Mouse (Mus musculus): ENCODE results near the gene Tnfrsf4. TPM values are rescaled to one million over a fixed set of nuclear protein-coding genes. Genes with fewer than 3 reads are reported as not detected.

Tnfrsf4 gene
- polyA plus RNA-seq (2015; fragmentation: Nextera tagmentation; extraction: Ambion mirVana) = 0.57 TPM in 2 replicates

- Histone ChIP-seq H3K27ac (no peak within 1 kb of the TSS), H3K4me3 (replicated peaks) (no peak within 1 kb of the TSS), H3K36me3 (peaks cover 65% of the 10 kb centered on the region), H3K9me3 (no peaks in the 10 kb centered on the region), H3K4me1 (replicated peaks) (no peaks in the 10 kb centered on the region), H3K27me3 (no peaks in the 10 kb centered on the region), H3K4me2 (replicated peaks) (no peak within 1 kb of the TSS), H3K9ac (replicated peaks) (no peak within 1 kb of the TSS)
- WGBS = 87% methylated on average over 8 of the region's 8 CpGs
- ATAC-seq = no peak
Measured at GRCm38 (mm10) chr4:156013637-156014036, at the start of gene Tnfrsf4. TSS of gene Tnfrsf4 (plus strand) at chr4:156013843.

GRCm38 (mm10) chr4:155964396-155964795, 49.2 kb upstream of the Tnfrsf4 start:
- H3K4me1 ChIP-seq (replicated peaks) = peaks cover 19% of the 10 kb centered on the region
- no peak overlapping the region for H3K27ac ChIP-seq
- no peak overlapping the region for H3K9ac ChIP-seq (replicated peaks)
- H3K36me3 ChIP-seq = peaks cover 26% of the 10 kb centered on the region
- H3K9me3 ChIP-seq = no peaks in the 10 kb centered on the region
- no peak overlapping the region for H3K4me2 ChIP-seq (replicated peaks)
- no peak overlapping the region for H3K4me3 ChIP-seq (replicated peaks)
- ATAC-seq = no peak
- H3K27me3 ChIP-seq = no peaks in the 10 kb centered on the region
- WGBS = 95% methylated on average over 11 of the region's 11 CpGs

DNA sequence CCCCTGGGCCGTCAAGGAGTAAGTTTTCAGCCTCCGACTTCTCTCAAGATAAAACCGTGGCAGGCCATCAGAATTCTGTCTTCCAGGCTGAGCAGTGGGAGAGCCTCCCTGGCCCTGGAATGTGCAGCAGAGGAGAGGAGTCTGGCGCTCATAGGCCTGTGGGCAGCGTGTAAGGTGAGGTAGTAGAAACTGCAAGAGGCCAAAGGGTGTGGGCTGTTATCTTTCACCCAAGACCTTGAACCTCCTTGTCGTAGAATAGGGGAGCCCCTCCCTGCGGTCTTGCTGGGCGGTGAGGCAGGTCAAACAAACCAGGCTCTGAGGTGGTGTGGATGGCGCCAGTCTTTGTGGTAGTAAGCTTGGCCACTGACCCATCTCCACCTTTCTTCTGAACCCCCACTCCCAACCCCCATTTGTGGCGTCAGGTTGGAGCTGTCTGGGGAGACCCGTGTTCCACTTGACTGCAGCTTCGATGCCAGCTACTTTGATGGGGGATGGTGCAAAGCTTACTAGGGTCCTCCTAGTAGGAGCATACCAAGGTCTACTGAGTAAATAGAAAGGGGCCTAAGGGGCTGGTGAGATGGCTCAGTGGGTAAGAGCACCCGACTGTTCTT, 44.5 kb upstream of the Tnfrsf4 start:
- no peak overlapping the region for H3K4me2 ChIP-seq (replicated peaks)
- H3K27ac ChIP-seq = no peak overlapping the region
- H3K27me3 ChIP-seq = no peaks in the 10 kb centered on the region
- no peaks in the 10 kb centered on the region for H3K9me3 ChIP-seq
- no peak overlapping the region for H3K4me3 ChIP-seq (replicated peaks)
- no peaks in the 10 kb centered on the region for H3K4me1 ChIP-seq (replicated peaks)
- H3K36me3 ChIP-seq = peaks cover 25% of the 10 kb centered on the region
- H3K9ac ChIP-seq (replicated peaks) = no peak overlapping the region
- 85% methylated on average over 13 of the region's 13 CpGs for WGBS
- no peak for ATAC-seq

DNA sequence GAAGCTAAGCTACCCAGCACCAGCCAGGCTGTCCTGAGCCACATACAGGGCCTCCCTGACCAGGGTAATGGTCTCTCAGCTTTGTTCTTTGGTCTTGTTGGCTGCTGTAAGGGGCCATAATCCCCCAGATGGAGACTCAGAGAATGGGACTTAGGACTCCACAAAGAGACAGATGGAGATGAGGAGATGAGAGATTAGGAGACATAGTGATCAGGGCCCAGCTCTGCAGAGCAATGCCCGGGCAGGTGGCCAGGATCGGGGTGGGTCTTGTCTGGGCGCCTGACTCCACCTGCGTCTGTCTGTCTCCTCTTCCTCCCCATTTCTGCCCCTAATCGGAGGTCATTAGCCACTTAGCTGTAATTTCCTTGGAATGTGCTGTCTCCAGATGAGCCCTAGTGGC, 43.4 kb upstream of the Tnfrsf4 start:
- ATAC-seq = no peak
- 79% methylated on average over 5 of the region's 5 CpGs for WGBS
- Histone ChIP-seq H3K27me3 (no peaks in the 10 kb centered on the region), H3K4me1 (replicated peaks) (no peaks in the 10 kb centered on the region), H3K4me3 (replicated peaks) (no peak overlapping the region), H3K9me3 (no peaks in the 10 kb centered on the region), H3K36me3 (peaks cover 14% of the 10 kb centered on the region), H3K27ac (no peak overlapping the region), H3K9ac (replicated peaks) (0 out of 2 replicates have a peak overlapping the region, but pooled peaks have one; percentile 7), H3K4me2 (replicated peaks) (no peak overlapping the region)

DNA sequence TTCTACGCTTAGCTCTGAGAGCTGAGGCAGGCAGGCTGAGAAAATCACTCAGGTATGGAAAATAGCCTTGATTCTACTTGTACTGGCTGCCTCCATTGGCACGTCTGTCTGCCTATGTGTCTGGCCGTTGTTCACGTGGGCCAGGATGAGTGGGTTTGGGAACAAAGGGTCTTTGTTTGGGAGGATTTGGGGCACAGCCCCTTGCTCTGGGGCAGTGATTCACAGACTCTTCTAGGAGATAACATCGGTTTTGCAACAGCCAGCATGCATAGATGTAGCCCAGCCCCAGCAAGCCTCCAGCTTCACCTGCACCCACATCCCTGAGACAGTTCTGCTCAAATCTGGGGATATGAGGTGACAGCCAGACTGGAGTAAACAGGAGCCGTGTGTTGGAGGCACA, 41.0 kb upstream of the Tnfrsf4 start:
- no peaks in the 10 kb centered on the region for H3K4me1 ChIP-seq (replicated peaks)
- no peak for ATAC-seq
- H3K27me3 ChIP-seq = no peaks in the 10 kb centered on the region

GRCm38 (mm10) chr4:155973239-155973638, 40.4 kb upstream of the Tnfrsf4 start:
- no peak overlapping the region for H3K4me2 ChIP-seq (replicated peaks)
- H3K4me3 ChIP-seq (replicated peaks) = no peak overlapping the region
- no peak overlapping the region for H3K27ac ChIP-seq
- H3K27me3 ChIP-seq = no peaks in the 10 kb centered on the region
- H3K9me3 ChIP-seq = peaks cover 4% of the 10 kb centered on the region; the same call in 1 of the 2 replicates
- H3K36me3 ChIP-seq = no peaks in the 10 kb centered on the region
- 78% methylated on average over 2 of the region's 2 CpGs for WGBS
- no peak overlapping the region for H3K9ac ChIP-seq (replicated peaks)
- no peaks in the 10 kb centered on the region for H3K4me1 ChIP-seq (replicated peaks)
- no peak for ATAC-seq

More for the DNA sequence above, 41.0 kb upstream of the Tnfrsf4 start:
- H3K36me3 ChIP-seq = no peaks in the 10 kb centered on the region
- peaks cover 4% of the 10 kb centered on the region; the same call in 1 of the 2 replicates for H3K9me3 ChIP-seq
- H3K9ac ChIP-seq (replicated peaks) = no peak overlapping the region; the same call in 1 of the 2 replicates
- H3K4me3 ChIP-seq (replicated peaks) = no peak overlapping the region
- WGBS = 44% methylated on average over 6 of the region's 6 CpGs
- no peak overlapping the region for H3K4me2 ChIP-seq (replicated peaks)
- no peak overlapping the region for H3K27ac ChIP-seq

DNA sequence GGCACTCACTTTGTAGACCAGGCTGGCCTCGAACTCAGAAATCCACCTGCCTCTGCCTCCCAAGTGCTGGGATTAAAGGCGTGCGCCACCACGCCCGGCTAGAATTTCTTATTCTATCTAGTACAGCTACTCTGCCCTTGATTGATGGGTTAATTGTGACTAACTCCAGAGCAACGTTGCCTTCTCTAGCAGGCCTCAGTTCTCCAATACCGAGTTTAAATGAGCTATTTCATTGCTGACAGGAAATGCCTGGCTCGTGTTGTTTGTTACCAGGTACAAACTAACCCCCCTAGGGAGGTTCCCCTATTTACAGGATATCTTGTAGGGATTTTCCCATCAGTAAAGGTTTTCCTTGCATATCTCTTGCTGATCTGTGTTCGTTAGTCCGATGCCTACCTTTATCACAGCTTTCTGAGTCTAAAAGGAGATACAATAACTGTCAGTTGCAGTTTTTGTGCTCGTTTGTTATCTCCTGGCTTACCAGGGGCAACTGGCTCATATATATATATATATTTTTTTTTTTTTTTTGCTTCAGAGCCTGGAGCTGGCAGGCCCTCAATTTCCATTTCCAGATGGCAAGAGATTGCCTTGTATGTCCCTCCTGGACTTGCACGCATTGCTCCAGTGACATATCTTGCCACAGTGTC, 32.1 kb upstream of the Tnfrsf4 start:
- no peaks in the 10 kb centered on the region for H3K36me3 ChIP-seq
- H3K9ac ChIP-seq (replicated peaks) = no peak overlapping the region
- no peak overlapping the region for H3K27ac ChIP-seq
- H3K27me3 ChIP-seq = no peaks in the 10 kb centered on the region
- peaks cover 6% of the 10 kb centered on the region; the same call in 1 of the 2 replicates for H3K4me1 ChIP-seq (replicated peaks)
- ATAC-seq = no peak
- H3K4me2 ChIP-seq (replicated peaks) = no peak overlapping the region
- WGBS = 83% methylated on average over 12 of the region's 12 CpGs
- no peak overlapping the region for H3K4me3 ChIP-seq (replicated peaks)
- H3K9me3 ChIP-seq = peaks cover 4% of the 10 kb centered on the region; the same call in 1 of the 2 replicates

GRCm38 (mm10) chr4:155983788-155984187, 29.9 kb upstream of the Tnfrsf4 start:
- H3K4me1 ChIP-seq (replicated peaks) = peaks cover 6% of the 10 kb centered on the region; the same call in 1 of the 2 replicates
- H3K4me2 ChIP-seq (replicated peaks) = no peak overlapping the region
- no peak overlapping the region for H3K4me3 ChIP-seq (replicated peaks)
- no peaks in the 10 kb centered on the region for H3K36me3 ChIP-seq
- H3K9me3 ChIP-seq = no peaks in the 10 kb centered on the region
- H3K27ac ChIP-seq = no peak overlapping the region
- WGBS = 15% methylated on average over 2 of the region's 2 CpGs
- H3K27me3 ChIP-seq = no peaks in the 10 kb centered on the region
- H3K9ac ChIP-seq (replicated peaks) = no peak overlapping the region
- ATAC-seq = no peak

- Histone ChIP-seq H3K9ac (replicated peaks) (peak overlapping the region; percentile 80), H3K4me1 (replicated peaks) (peaks cover 37% of the 10 kb centered on the region), H3K36me3 (peaks cover 11% of the 10 kb centered on the region), H3K9me3 (no peaks in the 10 kb centered on the region), H3K4me2 (replicated peaks) (peak overlapping the region; percentile 98), H3K27me3 (no peaks in the 10 kb centered on the region), H3K4me3 (replicated peaks) (peak overlapping the region; percentile 89), H3K27ac (peak overlapping the region; percentile 94)
- 91% methylated on average over 22 of the region's 22 CpGs for WGBS
- ATAC-seq = peak; percentile 11
Measured at GRCm38 (mm10) chr4:155991211-155991907, 22.3 kb upstream of the Tnfrsf4 start.

GRCm38 (mm10) chr4:155991908-155992230, 21.8 kb upstream of the Tnfrsf4 start:
- WGBS = 32% methylated on average over 37 of the region's 37 CpGs
- Histone ChIP-seq H3K9ac (replicated peaks) (peak overlapping the region; percentile 80), H3K36me3 (peaks cover 16% of the 10 kb centered on the region), H3K27me3 (no peaks in the 10 kb centered on the region), H3K4me1 (replicated peaks) (peaks cover 37% of the 10 kb centered on the region), H3K4me2 (replicated peaks) (peak overlapping the region; percentile 98), H3K4me3 (replicated peaks) (peak overlapping the region; percentile 89), H3K27ac (peak overlapping the region; percentile 94), H3K9me3 (no peaks in the 10 kb centered on the region)
- ATAC-seq = no peak

- Histone ChIP-seq H3K27ac (peak within 1 kb of the TSS; percentile 94), H3K4me1 (replicated peaks) (peaks cover 37% of the 10 kb centered on the region), H3K4me3 (replicated peaks) (peak within 1 kb of the TSS; percentile 89), H3K4me2 (replicated peaks) (peak within 1 kb of the TSS; percentile 98), H3K9me3 (no peaks in the 10 kb centered on the region), H3K9ac (replicated peaks) (peak within 1 kb of the TSS; percentile 85), H3K36me3 (peaks cover 21% of the 10 kb centered on the region), H3K27me3 (no peaks in the 10 kb centered on the region)
- ATAC-seq = peak; percentile 89
- under 1% methylated on average over 98 of the region's 99 CpGs for WGBS
Measured at GRCm38 (mm10) chr4:155992241-155992905, 21.3 kb upstream of the Tnfrsf4 start, which contains the start of the genes B3galt6 and Sdf4. TSS of gene B3galt6 (minus strand) at chr4:155992649. TSS of gene Sdf4 (plus strand) at chr4:155992872.

All from midbrain, embryonic 13.5 days (tissue).